Mouse (Mus musculus) intestine, embryonic 14.5 days (tissue): ENCODE results near the gene Gm20696. TPM values are rescaled to one million over a fixed set of nuclear protein-coding genes. Genes with fewer than 3 reads are reported as not detected.

Source experiments
- ATAC-seq: fragments of 200-750 bp; cut with Nextera tagmentation; replicated peaks from 2 replicates; pipeline ENCODE4 v1.8.0; 2017; ENCODE audit warnings: low read depth, moderate number of reproducible peaks, moderate TSS enrichment, moderate library complexity; ENCODE audit not compliant: low FRiP score, low TSS enrichment
- DNase-seq: peaks from one replicate; pipeline ENCODE4 v3.0.0-alpha.2; 2018; ENCODE audit warnings: low spot score
- H3K27ac ChIP-seq: fragments of 300-500 bp; sonication (generic); 2 replicates; pipeline ENCODE4 v1.5.1; 2014; ENCODE audit warnings: low read depth, mild to moderate bottlenecking, control low read depth
- H3K27me3 ChIP-seq: fragments of 300-500 bp; sonication (generic); replicated peaks from 2 replicates; pipeline ENCODE4 v1.6.1; 2014; ENCODE audit warnings: low read length, control low read depth; ENCODE audit not compliant: control insufficient read depth, insufficient read depth
- H3K36me3 ChIP-seq: fragments of 300-500 bp; sonication (generic); 2 replicates; pipeline ENCODE4 v1.6.1; 2014; ENCODE audit warnings: low read length, control low read depth; ENCODE audit not compliant: control insufficient read depth, insufficient read depth
- H3K4me1 ChIP-seq: fragments of 300-500 bp; sonication (generic); replicated peaks from 2 replicates; pipeline ENCODE4 v1.6.1; 2014; ENCODE audit warnings: low read length, control low read depth, mixed read lengths; ENCODE audit not compliant: control insufficient read depth, insufficient read depth
- H3K4me2 ChIP-seq: fragments of 300-500 bp; sonication (generic); 2 replicates; pipeline ENCODE4 v1.6.1; 2014; ENCODE audit warnings: low read length
- H3K4me3 ChIP-seq: fragments of 300-500 bp; sonication (generic); 2 replicates; pipeline ENCODE4 v1.5.1; 2014; ENCODE audit warnings: low read depth, low read length, control low read depth, mixed read lengths
- H3K9ac ChIP-seq: fragments of 300-500 bp; sonication (generic); 2 replicates; pipeline ENCODE4 v1.6.1; 2014; ENCODE audit warnings: mild to moderate bottlenecking, low read length
- H3K9me3 ChIP-seq: fragments of 300-500 bp; sonication (generic); 2 replicates; pipeline ENCODE4 v1.6.1; 2016; ENCODE audit warnings: low read length, control low read depth; ENCODE audit not compliant: control insufficient read depth
- WGBS: fragments of 180-500 bp; shearing (Covaris S2); extraction: QIAGEN DNeasy Blood & Tissue Kit; methylation state at CpG from one replicate; pipeline ENCODE4 v1.1.7; 2014; 5-methylcytosine and 5-hydroxymethylcytosine counted together
- polyA plus RNA-seq: library from polyadenylated mRNA; unstranded; fragments of >200 nt; fragmentation: Nextera tagmentation; extraction: Ambion mirVana; gene quantifications from 2 replicates; pipeline ENCODE4 v1.2.1, GENCODE M21; 2014

The Gm20696 gene
- polyA plus RNA-seq, 1 experiment from 2014 or later, result 6.9 TPM

DNA sequence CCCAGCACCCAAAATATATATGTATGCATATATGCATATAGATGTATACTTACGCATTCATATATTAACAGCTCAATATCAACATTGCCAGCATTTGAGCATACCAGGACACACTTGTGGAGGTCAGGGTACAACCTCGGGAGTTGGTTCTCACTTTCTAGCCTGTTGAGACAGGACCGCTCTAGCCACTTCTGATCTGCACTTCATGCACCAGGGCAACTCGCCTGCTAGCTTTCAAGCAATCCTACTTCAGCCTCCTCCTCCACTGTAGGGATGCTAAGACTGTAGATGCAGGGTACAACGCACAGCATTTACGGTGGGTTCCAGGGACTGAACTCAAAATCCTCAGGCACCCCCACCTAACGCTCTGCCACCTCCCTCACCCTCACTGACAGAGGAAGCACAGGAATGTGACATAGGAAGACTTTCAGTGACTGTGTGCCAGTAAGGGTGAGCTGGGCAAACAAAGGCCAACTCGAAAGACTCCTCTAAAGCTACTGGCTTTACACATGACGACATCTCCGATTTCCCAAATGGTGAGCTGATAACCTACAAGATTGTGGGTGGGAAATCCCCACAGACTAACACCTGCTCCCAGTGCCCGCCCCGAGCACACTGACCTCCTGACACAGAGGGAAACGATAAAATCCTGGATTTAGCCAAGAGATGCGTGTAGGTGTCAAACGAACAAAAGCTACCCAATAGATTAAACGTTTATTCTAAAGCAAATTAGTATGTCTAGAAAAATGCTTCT, 237.0 kb downstream of the Gm20696 start:
- H3K4me3 ChIP-seq, result no peak overlapping the region
- no peak overlapping the region for H3K4me2 ChIP-seq
- 74% methylated on average over 16 of the region's 16 CpGs for WGBS
- no peak for DNase-seq
- no peaks in the 10 kb centered on the region for H3K4me1 ChIP-seq
- no peak overlapping the region for H3K27ac ChIP-seq
- no peaks in the 10 kb centered on the region for H3K27me3 ChIP-seq
- H3K9me3 ChIP-seq, result no peaks in the 10 kb centered on the region
- H3K36me3 ChIP-seq, result peaks cover 4% of the 10 kb centered on the region
- no peak for ATAC-seq
- H3K9ac ChIP-seq, result no peak overlapping the region

DNA sequence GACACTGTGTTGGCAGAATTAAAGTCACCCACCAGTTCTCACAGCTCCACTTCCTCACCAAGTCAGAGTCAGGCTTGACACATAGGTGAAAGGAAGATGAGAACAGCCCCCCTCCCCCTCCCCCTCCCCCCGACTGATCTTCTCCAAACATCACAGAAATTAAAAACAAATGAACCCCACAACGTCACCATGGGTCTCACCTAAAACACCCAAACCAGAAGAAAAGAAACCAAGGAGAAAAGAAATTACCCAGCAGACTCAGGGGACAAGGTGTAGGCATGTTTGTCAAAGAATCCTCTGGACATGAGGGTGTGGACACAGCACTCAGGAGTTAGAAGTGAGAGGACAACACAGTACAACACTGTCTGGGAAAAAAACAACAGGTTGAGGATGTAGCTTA, 237.6 kb downstream of the Gm20696 start:
- no peak overlapping the region for H3K4me3 ChIP-seq
- H3K36me3 ChIP-seq, result no peaks in the 10 kb centered on the region
- 66% methylated on average over 2 of the region's 2 CpGs for WGBS
- DNase-seq, result no peak
- no peak overlapping the region for H3K27ac ChIP-seq
- no peak for ATAC-seq
- H3K4me1 ChIP-seq, result no peaks in the 10 kb centered on the region
- no peaks in the 10 kb centered on the region for H3K9me3 ChIP-seq
- no peaks in the 10 kb centered on the region for H3K27me3 ChIP-seq
- no peak overlapping the region for H3K4me2 ChIP-seq
- no peak overlapping the region for H3K9ac ChIP-seq

GRCm38 (mm10) chr6:99427301-99427700, 239.3 kb downstream of the Gm20696 start:
- 80% methylated on average over 4 of the region's 4 CpGs for WGBS
- Histone ChIP-seq H3K9ac (no peak overlapping the region), H3K4me2 (no peak overlapping the region), H3K4me3 (no peak overlapping the region), H3K36me3 (no peaks in the 10 kb centered on the region), H3K4me1 (no peaks in the 10 kb centered on the region), H3K27me3 (no peaks in the 10 kb centered on the region), H3K9me3 (no peaks in the 10 kb centered on the region), H3K27ac (no peak overlapping the region)
- DNase-seq, result no peak
- ATAC-seq, result no peak

GRCm38 (mm10) chr6:99425044-99425443, 241.6 kb downstream of the Gm20696 start:
- ATAC-seq (no peak), DNase-seq (no peak)
- no peaks in the 10 kb centered on the region for H3K4me1 ChIP-seq
- no peak overlapping the region for H3K4me3 ChIP-seq
- H3K36me3 ChIP-seq, result no peaks in the 10 kb centered on the region
- H3K9me3 ChIP-seq, result no peaks in the 10 kb centered on the region
- H3K27ac ChIP-seq, result no peak overlapping the region
- H3K9ac ChIP-seq, result no peak overlapping the region
- H3K27me3 ChIP-seq, result no peaks in the 10 kb centered on the region
- WGBS, result 60% methylated on average over 3 of the region's 3 CpGs
- H3K4me2 ChIP-seq, result no peak overlapping the region

- Histone ChIP-seq H3K27ac (no peak overlapping the region), H3K9me3 (no peaks in the 10 kb centered on the region), H3K36me3 (no peaks in the 10 kb centered on the region), H3K9ac (no peak overlapping the region), H3K4me2 (no peak overlapping the region), H3K4me1 (no peaks in the 10 kb centered on the region), H3K27me3 (no peaks in the 10 kb centered on the region), H3K4me3 (no peak overlapping the region)
- DNase-seq (no peak), ATAC-seq (no peak)
- WGBS, result 84% methylated on average over 8 of the region's 8 CpGs
Measured at GRCm38 (mm10) chr6:99420666-99421065, 245.9 kb downstream of the Gm20696 start.

GRCm38 (mm10) chr6:99412598-99412997, 254.0 kb downstream of the Gm20696 start:
- no peak for DNase-seq
- Histone ChIP-seq H3K4me3 (no peak overlapping the region), H3K9me3 (no peaks in the 10 kb centered on the region), H3K9ac (no peak overlapping the region), H3K4me1 (peaks cover 19% of the 10 kb centered on the region), H3K27ac (no peak overlapping the region), H3K36me3 (no peaks in the 10 kb centered on the region), H3K27me3 (no peaks in the 10 kb centered on the region), H3K4me2 (no peak overlapping the region)
- WGBS, result 87% methylated on average over 6 of the region's 6 CpGs
- ATAC-seq, result no peak

DNA sequence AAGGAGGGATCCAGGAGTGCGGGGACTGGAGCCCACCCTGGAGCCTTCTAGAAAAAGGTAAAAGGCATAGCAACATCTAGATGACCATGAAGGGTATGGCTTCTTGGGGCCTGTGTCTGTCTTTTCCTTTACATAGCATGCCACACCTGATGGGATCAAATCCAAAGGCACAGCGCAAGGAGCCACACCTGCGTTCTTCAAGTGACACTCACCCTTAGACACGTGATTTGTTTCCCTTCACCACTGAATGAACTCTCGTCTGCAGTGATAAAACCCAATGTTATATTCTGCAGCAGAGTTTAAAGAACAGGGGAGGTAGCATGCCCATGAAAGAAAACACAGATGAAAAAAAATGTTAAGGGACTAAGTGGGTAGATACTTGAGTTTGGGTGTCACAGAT, 257.0 kb downstream of the Gm20696 start:
- DNase-seq (no peak), ATAC-seq (no peak)
- Histone ChIP-seq H3K9ac (no peak overlapping the region), H3K27ac (no peak overlapping the region), H3K27me3 (no peaks in the 10 kb centered on the region), H3K9me3 (no peaks in the 10 kb centered on the region), H3K4me2 (no peak overlapping the region), H3K36me3 (no peaks in the 10 kb centered on the region), H3K4me3 (no peak overlapping the region), H3K4me1 (peaks cover 29% of the 10 kb centered on the region)
- 82% methylated on average over 5 of the region's 5 CpGs for WGBS

- Histone ChIP-seq H3K4me1 (peaks cover 29% of the 10 kb centered on the region), H3K9ac (no peak overlapping the region), H3K36me3 (no peaks in the 10 kb centered on the region), H3K4me3 (no peak overlapping the region), H3K27me3 (no peaks in the 10 kb centered on the region), H3K27ac (no peak overlapping the region), H3K9me3 (no peaks in the 10 kb centered on the region), H3K4me2 (no peak overlapping the region)
- no peak for ATAC-seq
- 51% methylated on average over 4 of the region's 4 CpGs for WGBS
- DNase-seq, result no peak
Measured at GRCm38 (mm10) chr6:99408880-99409279, 257.7 kb downstream of the Gm20696 start.

DNA sequence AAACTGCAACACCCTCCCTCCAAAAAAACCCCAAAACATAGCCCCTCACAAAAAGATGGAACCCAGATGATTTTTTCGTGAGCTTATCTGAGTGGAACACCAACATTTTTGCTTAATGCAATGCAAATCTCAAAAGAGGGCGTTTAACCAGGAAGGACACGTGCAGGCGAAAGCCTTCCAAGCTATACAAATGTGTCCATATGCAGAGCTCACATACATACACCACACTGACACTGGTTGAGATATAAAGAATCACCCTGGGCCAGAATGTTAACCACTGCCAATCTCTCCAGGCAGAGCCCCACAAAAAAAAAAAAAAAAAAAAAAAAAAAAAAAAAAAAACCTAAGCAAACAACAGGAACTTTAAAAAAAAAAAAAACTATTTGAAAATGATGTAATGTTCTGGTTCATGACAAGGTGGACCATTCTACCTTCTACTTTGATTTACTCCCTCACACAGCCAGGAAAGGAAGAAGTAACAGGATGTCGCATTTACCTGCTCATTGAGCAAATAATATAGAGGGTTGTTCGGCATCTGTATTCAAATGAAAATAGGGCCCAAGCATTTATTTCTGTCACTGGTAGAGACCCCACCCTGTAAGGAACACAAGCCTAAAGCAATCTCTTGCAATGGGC, 262.7 kb downstream of the Gm20696 start:
- WGBS, result 76% methylated on average over 6 of the region's 6 CpGs

More for the DNA sequence above, 262.7 kb downstream of the Gm20696 start:
- Histone ChIP-seq H3K4me2 (no peak overlapping the region), H3K4me3 (no peak overlapping the region), H3K4me1 (peaks cover 27% of the 10 kb centered on the region), H3K27ac (no peak overlapping the region), H3K27me3 (no peaks in the 10 kb centered on the region), H3K36me3 (peaks cover under 1% of the 10 kb centered on the region; the same call in 1 of the 2 replicates), H3K9ac (no peak overlapping the region), H3K9me3 (no peaks in the 10 kb centered on the region)
- no peak for DNase-seq
- no peak for ATAC-seq
